Mouse (Mus musculus) monocyte, adult 5-6 weeks (primary cell): Measurements from ENCODE around the gene Dcst2. TPM values are rescaled to one million over a fixed set of nuclear protein-coding genes. Genes with fewer than 3 reads are reported as not detected.
A peak's percentile ranks its signal among the peaks of the same experiment; 100 is the strongest.

Experiments used
- ATAC-seq: fragments of 153-309, 156-312 bp; replicated peaks from 2 replicates; pipeline ENCODE4 v1.8.0; 2017; ENCODE audit warnings: mild to moderate bottlenecking; ENCODE audit not compliant: low TSS enrichment, insufficient number of reproducible peaks, severe bottlenecking, poor library complexity, low FRiP score
- total RNA-seq: library from RNA; stranded (forward); fragments of 200-1000, 200-491, 200-594 nt; gene quantifications from 3 replicates; pipeline ENCODE4 v1.2.3, GENCODE M21; 2017

Gene Dcst2
- total RNA-seq, 1 experiment from 2014 or later = not detected

DNA sequence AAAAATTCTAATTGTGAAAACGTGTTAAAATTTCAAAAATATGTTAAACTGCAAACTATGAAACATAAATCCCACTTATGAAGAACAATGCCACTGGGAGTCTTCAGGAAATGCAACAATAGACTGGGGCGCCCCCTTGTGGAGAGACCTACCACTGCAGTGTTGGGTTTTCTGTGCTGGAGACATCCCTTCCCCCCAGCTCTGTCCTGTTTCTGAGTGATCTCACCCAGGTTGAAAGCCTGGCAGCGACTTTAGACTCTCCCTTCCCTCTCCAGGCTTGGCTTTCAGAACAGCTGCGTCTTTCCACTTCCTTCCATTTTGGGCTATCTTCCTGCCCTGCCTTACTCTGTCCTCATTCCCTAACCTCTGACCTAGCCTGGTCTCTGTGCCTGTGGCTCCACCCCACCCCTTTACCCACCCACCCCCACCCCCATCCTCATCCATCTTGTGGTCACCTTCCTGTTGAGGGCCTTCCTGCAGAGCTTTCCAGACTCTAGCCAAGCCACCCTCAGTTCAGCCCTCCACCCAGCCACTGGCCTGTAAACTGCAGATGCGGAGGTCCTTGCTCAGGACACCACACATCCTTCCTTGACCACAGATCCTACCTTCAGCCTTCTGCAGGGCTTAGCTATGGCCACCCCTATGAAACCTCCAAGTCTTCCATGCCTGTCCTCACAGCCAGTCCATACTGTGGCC lies 6.8 kb upstream of the Dcst2 start:
- peak; percentile 54 for ATAC-seq

DNA sequence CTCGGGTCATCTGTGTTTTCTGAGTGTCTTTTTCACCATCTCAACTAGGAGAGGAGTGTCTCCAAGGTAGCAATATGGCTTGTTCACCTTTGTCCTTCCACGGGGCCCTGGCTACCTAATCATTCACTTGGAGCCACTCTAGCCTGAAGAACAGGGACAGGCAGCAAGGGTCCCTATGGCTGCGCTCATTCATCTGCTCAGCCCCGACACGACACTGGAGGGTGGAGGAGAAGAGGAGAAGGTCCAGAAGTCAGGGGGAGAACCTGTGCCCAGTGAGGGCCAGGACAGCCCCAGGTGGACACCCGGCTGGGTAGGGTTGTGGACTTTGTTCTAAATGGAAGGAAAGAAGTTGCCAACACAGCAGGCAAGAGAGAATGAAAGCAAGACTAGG lies 6.3 kb upstream of the Dcst2 start:
- ATAC-seq = no peak

DNA sequence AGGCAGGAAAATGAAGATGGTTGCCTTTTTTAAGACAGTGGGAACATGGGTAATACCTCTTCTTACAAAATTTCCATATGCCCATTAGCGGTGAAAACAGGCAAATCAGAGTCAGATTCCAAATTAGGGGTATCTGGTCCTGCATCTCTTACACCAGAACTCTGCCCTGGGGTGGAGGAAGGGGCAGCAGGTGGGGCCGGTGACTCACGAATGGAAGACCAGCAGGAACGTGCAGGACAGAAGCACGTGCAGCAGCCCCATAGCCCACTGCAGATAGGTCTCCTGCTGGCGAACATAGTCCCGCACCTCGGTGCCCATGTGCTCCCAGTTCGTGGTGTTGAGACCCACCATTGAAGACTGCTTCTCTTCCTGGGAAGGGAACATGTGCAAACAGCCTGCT lies 5.7 kb upstream of the Dcst2 start:
- ATAC-seq = no peak

DNA sequence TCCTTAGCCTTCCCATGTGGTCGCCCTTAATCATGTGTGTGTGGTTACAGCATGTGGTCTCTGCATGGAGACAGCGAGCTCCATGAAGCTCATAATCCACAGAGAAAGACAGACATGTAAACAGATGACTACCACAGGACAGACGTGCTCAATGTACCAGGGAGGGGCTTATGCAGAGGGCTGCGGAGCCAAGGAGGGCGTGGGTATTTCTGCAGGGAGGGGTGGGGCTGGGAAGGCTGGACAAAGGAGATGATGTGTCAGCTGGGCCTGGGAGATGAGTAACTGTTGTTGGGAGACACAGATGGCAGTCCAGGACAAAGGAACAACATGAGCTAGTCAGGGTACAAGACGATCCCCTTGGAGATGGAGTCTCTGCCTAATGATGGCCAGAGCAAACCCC lies 2.1 kb upstream of the Dcst2 start:
- ATAC-seq = no peak

DNA sequence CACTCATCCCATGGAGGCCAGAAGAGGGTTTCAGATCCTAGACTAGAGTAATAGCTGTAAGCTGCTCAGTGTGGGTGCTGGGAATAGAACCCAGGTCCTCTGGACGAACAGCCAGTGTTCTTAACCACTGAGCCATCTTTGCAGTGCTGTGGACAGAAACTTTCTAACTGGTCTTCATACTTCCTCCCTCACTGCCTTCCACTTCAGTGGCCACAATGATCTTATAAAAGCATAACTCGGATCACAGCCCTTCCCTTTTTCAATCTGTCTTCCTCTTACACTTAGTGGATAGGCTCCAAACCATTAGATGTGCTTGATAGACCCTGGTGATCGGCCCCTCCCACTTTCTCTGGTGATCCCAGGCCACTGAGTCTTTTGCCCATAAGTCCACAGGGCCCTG lies 1.5 kb upstream of the Dcst2 start:
- 0 out of 2 replicates have a peak, but pooled peaks have one; percentile 25 for ATAC-seq

DNA sequence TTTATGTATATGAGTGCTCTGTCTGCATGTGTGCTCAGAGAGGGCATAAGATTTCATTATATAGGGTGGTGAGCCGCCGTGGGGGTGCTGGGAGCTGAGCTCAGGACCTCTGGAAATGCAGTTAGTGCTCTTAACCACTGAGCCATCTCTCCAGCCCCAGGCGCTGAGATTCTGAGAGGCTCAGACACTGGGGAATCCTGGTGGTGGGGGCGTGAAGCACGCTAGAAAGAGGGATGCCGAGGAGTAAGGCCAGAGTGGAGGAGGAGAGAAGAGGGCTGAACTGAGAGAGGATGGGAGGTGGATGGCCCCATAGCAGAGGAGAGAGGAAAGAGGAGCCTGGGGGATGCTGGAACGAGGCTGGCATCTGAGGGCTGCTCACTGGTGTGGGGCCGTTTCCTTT lies 2.9 kb downstream of the Dcst2 start:
- ATAC-seq = no peak

DNA sequence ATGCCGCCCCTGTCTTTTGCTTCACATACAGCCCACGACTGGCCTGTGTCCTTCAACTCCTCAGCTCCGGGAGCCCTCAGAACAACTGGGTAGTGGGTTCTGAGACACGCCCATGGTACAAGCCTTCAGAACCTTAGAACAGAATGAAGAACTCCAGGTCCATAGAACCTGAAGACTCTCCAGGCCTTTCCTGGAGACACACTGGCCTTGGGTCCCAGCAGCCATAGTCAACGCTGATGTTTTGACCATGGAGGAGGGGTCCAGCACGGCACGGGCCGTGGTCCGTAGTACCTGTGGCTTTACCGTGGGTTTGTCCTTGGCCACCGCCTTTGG lies 3.3 kb downstream of the Dcst2 start, which contains the start of gene Dcst1:
TSS of gene Dcst1 (minus strand) at position 101 of the 333 bp plus-strand sequence.
- no peak for ATAC-seq

DNA sequence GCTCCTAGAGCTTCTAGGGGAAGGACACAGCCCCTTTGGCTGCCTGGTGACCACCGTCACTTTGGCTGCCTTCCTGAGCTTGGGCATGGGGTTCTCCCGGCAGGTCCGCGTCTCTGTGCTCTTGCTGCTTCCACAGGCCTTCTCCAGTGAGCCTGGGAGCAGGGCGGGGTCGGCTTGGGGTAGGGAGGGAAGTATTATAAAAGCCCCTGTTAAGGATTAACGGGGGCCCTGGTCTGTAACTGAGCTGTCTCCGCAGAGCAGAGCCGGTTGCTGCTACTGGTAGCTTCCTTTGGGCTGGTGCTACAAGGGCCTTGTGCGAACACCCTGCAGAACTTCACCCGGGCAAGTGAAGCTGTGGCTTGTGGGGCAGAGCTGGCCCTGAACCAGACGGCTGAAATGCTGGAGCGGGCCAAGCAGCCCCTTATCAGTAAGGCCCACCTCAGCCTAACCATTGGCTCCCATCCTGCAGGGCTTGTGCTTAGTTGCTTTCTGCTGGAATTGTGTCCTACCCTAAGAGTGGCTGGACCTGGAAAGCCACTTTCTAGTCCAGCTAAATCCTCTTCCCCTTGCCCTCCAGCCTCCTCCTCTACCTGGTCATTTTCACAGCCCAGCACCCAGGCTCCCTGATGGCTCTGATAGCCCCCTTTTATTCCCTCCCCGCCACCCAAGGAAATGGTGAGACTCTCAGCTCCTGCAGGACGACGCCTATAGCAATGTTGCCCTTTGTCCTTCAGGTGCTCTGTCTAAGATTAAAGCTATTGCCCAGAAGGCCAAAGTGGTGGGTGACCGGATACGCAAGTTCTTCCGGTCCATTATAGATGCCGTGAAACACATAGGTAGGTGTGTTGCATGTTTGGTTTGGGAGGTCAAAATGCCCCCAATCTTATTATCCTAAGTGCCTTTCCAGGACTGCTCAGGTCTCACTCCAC lies 4.0 kb downstream of the Dcst2 start:
- ATAC-seq = no peak

DNA sequence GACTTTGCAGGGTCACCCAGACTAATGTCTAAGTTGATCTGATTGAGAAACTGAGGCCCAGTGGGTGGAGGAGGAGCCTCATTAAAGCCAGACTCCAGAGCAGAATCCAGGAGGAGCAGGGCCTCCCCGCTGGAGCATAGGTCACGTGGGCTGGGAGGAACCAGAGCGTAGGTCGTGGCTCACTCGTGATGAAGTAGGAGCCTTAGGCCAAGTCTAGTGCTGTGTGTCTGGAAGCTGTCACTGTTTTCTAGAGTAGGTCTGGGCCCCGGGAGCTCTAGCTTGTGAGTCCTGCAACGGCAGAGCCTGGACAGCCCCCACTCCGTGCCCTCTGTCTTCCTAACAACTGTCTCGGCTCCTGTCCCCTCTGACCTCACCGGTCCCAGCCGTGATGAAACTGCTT lies 5.6 kb downstream of the Dcst2 start:
- no peak for ATAC-seq

DNA sequence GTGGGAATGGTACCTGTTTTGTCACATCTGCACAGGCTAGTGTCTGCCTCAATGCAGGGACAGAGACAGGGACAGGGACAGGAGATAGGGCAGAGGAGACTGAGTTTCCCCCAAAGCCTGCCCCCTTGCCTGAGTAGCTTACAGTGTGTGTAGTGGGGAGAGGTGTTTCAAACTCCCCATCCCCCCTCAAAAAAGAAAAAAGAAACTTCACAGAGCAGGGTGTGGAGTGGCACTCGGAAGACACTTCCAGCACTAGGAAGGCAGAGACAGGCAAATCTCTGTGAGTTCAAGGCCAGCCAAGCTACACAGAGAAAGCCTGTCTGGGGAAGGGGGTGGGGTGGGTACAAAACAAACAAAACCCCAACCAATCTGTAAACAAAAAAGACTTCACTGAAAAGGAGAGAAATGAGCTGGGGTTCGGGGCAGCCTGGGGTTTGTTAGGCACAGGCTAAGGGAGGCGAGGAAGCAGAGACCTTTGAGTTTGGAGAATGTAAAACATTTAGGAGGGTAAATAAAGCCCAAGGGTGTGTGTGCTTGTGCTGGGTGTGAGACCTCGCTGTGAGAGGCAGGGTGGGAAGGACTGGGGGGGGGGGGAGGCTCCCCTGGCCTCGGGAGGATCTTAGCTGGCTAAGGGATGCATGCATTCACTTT lies 11.9 kb downstream of the Dcst2 start:
- no peak for ATAC-seq

DNA sequence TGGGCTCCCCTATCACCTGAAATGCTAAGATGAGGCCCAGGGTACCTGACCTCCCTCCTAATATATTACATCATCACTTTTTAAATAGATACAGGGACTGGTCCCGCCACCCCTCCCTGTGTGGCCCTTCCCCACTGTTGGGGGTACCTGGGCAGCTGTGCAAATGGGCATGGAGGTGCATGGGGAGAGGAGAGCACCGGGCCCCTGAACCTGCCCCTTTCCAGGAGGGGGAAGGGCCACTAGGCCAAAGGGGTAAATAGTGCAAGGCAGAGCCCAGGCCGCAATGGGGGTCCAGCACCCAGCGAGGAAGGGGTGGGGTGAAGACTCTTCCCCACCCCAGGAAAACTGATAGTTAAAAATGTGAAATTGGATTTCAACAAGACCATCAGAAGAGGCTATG lies 16.1 kb downstream of the Dcst2 start:
- no peak for ATAC-seq

DNA sequence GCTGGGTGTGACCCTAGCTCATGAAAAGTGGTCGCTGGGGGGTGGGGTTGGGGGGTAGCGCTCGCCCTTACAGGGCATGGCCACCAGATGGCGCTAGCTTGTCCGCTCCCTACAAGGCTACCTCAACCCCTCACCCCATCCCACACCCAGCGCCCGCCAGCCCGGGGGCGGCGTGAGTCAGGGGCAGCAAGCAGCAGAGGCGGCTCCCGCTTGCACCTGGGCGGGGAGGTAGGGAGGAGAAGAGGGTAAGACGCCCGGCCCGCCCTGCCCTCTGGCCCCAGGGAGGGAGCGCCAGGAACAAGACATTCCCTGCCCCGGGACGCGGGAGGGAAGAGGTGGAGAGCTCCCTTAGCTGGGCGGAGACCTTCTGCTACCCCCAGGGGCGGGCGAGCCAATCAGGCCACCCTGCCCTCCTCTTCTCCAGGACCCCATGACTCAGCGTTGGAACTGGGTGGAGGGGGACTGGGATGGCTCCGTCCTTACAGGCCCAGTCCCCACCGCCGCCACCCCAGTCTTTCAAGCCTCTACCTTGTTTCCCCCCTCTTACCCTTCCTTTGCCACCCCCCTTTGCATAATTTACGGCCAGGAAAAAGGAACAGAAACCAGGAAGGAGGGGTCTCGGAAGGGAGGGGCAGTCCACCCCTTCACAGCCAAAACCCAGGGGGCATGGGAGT lies 16.8 kb downstream of the Dcst2 start:
- peak; percentile 51 for ATAC-seq

DNA sequence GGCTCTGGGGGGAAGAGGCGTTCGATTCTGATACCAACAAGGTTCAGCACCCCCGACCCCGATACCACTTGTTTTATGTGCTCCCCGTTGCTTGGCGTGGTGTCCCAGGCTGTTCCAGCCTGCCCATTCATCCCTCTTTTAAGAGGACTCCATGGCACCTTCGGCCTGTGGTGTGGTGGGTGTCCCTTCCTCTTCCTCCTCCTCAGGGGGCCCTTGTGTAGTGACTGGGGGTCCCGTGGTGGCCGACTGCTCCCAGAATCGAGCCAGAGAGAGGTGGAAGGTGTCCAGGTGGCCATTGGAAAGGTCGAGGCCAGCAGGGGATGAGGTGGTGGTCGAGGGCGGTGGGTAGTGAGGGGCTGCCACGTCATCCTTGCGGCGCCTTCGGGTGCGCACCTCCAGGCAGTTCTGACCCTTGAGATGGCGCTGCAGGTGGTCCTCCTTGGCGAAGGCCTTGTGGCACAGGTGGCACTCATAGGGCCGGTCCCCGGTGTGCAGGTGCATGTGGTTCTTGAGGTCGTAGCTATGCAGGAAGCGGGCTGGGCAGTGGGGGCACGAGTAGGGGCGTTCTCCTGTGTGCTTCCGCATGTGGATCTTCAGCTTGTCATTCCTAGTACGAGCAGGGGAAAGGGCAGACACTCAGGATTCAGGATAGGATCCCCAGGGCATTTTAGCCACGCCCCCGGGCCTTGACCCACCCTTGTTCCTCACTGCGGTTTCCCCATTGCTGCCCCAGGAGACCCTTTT lies 17.8 kb downstream of the Dcst2 start:
- ATAC-seq = no peak

DNA sequence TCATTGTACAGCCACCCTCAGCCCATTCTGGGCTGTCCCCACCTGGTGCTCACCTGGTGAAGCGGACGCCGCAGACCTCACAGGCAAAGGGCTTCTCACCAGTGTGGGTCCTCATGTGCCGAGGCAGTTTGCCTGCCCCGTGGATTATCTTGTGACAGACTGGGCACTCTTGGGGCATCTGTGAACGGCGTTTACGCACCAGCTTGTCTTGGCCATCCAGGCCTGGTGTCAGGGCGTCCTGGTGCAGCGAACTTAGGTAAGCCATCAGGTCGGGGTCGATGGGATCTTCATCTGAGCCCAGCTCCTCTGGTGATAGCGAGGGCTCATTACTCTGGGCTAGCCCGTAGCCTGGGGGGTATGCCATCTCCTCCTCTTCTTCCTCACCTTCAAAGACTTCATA lies 18.5 kb downstream of the Dcst2 start:
- ATAC-seq = no peak

DNA sequence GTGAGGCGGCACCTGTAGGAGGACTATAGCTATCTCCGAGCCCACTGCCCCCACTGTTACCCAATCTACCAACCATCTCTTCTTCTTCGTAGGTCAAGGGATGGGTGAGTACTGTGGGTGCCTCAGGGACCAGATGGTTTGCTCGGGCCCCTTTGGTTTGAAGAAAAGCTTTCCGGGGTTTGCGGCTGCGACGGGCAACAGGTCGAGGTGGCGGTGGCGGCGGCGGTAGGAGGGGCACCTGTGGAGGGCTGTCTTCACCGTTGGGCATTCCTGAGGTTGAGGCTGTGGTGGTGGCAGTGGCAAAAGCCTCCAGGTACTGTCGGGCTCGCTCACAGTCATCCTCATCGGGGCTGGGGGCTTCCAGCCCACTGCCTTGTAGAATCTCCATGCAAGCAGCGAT lies 18.9 kb downstream of the Dcst2 start:
- no peak for ATAC-seq

DNA sequence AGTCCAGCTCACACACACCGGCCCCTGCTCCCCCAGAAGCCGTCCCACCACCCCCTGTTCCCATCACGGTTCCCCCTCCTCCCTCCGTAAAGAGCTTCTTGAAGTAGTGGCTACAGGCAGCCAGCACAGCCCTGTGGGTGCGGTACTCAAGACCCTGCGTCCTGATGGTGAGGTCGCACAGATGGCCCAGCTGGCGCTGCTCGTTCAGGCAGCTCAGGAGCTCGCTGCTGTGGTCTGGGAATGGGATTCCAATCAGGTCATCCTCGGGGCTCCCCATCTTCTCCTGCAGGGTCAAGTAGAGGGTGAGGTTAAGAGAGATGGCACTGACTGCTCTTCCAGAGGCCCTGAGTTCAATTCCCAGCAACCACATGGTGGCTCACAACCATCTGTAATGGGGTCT lies 19.5 kb downstream of the Dcst2 start:
- ATAC-seq = no peak

DNA sequence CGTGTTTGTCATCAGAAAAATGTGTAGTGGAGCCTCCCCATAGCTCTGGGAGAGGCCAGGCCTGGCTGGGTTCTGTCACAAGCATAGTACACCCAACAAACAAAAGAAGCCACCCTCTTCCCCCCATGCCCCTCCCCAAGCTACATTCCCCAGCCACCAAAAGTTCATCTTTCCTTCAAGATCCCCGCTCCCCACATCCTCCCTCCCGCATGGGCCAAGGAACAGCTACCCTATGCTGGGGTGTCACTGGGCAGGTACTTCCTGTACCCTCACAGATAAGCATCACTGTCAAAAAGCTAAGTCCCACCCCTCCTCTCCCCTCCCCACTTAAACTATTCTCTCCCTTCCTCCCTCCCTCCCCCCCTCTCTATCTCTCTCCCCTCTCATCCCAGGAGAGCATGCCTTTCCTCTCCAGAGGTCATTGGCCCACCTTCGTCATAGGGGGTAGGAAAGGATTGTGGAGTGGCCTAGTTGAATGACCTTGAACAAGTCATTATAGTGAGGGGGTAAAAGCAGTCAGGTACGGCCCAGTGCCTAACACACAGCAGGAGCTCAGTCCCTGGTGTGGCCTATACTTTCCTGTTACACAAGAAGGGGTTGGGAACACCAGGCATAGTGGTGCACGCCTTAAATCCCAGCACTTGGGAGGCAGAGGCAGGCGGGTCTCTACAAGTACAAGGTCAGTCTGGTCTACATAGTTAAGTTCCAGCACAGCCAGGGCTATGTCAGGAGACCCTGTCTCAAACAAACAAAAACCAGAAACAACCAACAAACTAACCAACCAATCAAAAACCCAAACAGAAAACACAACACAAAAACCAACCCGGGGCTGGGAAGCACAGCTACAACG lies 20.5 kb downstream of the Dcst2 start:
- no peak for ATAC-seq

DNA sequence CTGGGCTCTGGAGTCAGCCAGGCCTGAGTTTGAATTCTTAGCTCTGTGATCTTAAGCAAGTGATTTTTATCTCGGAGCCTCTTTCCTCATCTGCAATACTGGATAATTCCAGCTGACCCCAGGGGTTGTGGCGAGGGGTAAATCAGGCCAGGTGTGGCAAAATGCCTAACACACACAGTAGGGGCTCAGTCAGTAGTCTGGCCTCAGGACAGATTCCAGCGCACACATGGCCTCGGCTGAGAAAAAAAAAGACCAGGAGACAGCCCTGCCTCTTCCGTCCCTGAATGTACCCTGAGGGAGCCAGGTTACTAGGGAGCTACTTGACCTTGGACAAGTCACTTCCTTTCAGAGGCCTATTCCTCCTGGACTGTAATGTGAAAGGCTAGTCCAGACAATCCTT lies 21.2 kb downstream of the Dcst2 start:
- no peak for ATAC-seq
